Mouse (Mus musculus): ENCODE data around the gene Aicda. TPM values are rescaled to one million over a fixed set of nuclear protein-coding genes. Genes with fewer than 3 reads are reported as not detected.

Aicda gene
- polyA plus RNA-seq (2012; fragmentation: generic; extraction: Trizol): not detected

- no peaks in the 10 kb centered on the region for H3K36me3 ChIP-seq (ENCODE audit: control insufficient read depth, insufficient read depth)
- no peaks in the 10 kb centered on the region for H3K79me2 ChIP-seq (ENCODE audit: control insufficient read depth, insufficient read depth)
- no peaks in the 10 kb centered on the region for H3K27me3 ChIP-seq (ENCODE audit: control insufficient read depth, insufficient read depth, insufficient read length)
- no peak within 1 kb of the TSS for H3K4me3 ChIP-seq
- no peak for TF ChIP-seq USF1 (IDR thresholded peaks at IDR 0.05; ENCODE audit: low read depth)
- TF ChIP-seq E2F4 (IDR thresholded peaks at IDR 0.05; ENCODE audit: insufficient read depth): no peak
- TF ChIP-seq POLR2A (IDR thresholded peaks at IDR 0.05; ENCODE audit: insufficient read length, low read depth): no peak
- no peak for TF ChIP-seq MAX (IDR thresholded peaks at IDR 0.05; ENCODE audit: low read depth)
- no peak within 1 kb of the TSS for H3ac ChIP-seq (ENCODE audit: control insufficient read depth, insufficient read length)
- H3K4me2 ChIP-seq (ENCODE audit: low read depth): no peak within 1 kb of the TSS
Observed at GRCm38 (mm10) chr6:122553606-122554005, at the start of gene Aicda. Aicda (plus strand) TSS chr6:122553801.

- Histone ChIP-seq H3K79me2 (ENCODE audit: control insufficient read depth, insufficient read depth) (no peaks in the 10 kb centered on the region), H3K4me2 (ENCODE audit: low read depth) (no peak overlapping the region), H3K36me3 (ENCODE audit: control insufficient read depth, insufficient read depth) (no peaks in the 10 kb centered on the region), H3ac (ENCODE audit: control insufficient read depth, insufficient read length) (no peak overlapping the region), H3K27me3 (ENCODE audit: control insufficient read depth, insufficient read depth, insufficient read length) (no peaks in the 10 kb centered on the region), H3K4me3 (no peak overlapping the region)
- TF ChIP-seq USF1 (IDR thresholded peaks at IDR 0.05; ENCODE audit: low read depth) (no peak), CEBPB (IDR thresholded peaks at IDR 0.05; ENCODE audit: insufficient read depth, poor library complexity, severe bottlenecking) (no peak), MAX (IDR thresholded peaks at IDR 0.05; ENCODE audit: low read depth) (no peak), MYOG (IDR thresholded peaks at IDR 0.05; ENCODE audit: control insufficient read depth in 1 of 3, insufficient read depth in 1 of 3, insufficient read length in 2 of 3, low read depth in 2 of 3) (no peak), E2F4 (IDR thresholded peaks at IDR 0.05; ENCODE audit: insufficient read depth) (no peak), REST (IDR thresholded peaks at IDR 0.05; ENCODE audit: insufficient read depth, insufficient read length) (no peak), SRF (IDR thresholded peaks at IDR 0.05; ENCODE audit: control insufficient read depth, insufficient read length, low read depth) (no peak), POLR2A (IDR thresholded peaks at IDR 0.05; ENCODE audit: insufficient read length, low read depth) (no peak), TCF3 (IDR thresholded peaks at IDR 0.05; ENCODE audit: insufficient read length, low read depth) (no peak), TCF12 (IDR thresholded peaks at IDR 0.05; ENCODE audit: insufficient read depth, poor library complexity, severe bottlenecking) (no peak), MYOD1 (IDR thresholded peaks at IDR 0.05; ENCODE audit: control insufficient read depth in 1 of 3, insufficient read length in 2 of 3, low read depth in 2 of 3) (no peak), POLR2AphosphoS2 (IDR thresholded peaks at IDR 0.05; ENCODE audit: insufficient read length, low read depth) (no peak)
Observed at GRCm38 (mm10) chr6:122505041-122505440, 48.6 kb upstream of the Aicda start.

- TF ChIP-seq CEBPB (IDR thresholded peaks at IDR 0.05; ENCODE audit: insufficient read depth, poor library complexity, severe bottlenecking) (no peak), POLR2AphosphoS2 (IDR thresholded peaks at IDR 0.05; ENCODE audit: insufficient read length, low read depth) (no peak), REST (IDR thresholded peaks at IDR 0.05; ENCODE audit: insufficient read depth, insufficient read length) (no peak), SRF (IDR thresholded peaks at IDR 0.05; ENCODE audit: control insufficient read depth, insufficient read length, low read depth) (no peak), POLR2A (IDR thresholded peaks at IDR 0.05; ENCODE audit: insufficient read length, low read depth) (no peak), TCF3 (IDR thresholded peaks at IDR 0.05; ENCODE audit: insufficient read length, low read depth) (no peak), MYOG (IDR thresholded peaks at IDR 0.05; ENCODE audit: control insufficient read depth in 1 of 3, insufficient read depth in 1 of 3, insufficient read length in 2 of 3, low read depth in 2 of 3) (no peak), MYOD1 (IDR thresholded peaks at IDR 0.05; ENCODE audit: control insufficient read depth in 1 of 3, insufficient read length in 2 of 3, low read depth in 2 of 3) (no peak), MAX (IDR thresholded peaks at IDR 0.05; ENCODE audit: low read depth) (no peak), TCF12 (IDR thresholded peaks at IDR 0.05; ENCODE audit: insufficient read depth, poor library complexity, severe bottlenecking) (no peak), USF1 (IDR thresholded peaks at IDR 0.05; ENCODE audit: low read depth) (no peak), E2F4 (IDR thresholded peaks at IDR 0.05; ENCODE audit: insufficient read depth) (no peak)
- H3K36me3 ChIP-seq (ENCODE audit: control insufficient read depth, insufficient read depth): no peaks in the 10 kb centered on the region
- no peaks in the 10 kb centered on the region for H3K27me3 ChIP-seq (ENCODE audit: control insufficient read depth, insufficient read depth, insufficient read length)
Observed at GRCm38 (mm10) chr6:122505545-122505944, 48.1 kb upstream of the Aicda start, which contains the start of gene Mfap5. Mfap5 (plus strand) TSS chr6:122505845.

GRCm38 (mm10) chr6:122508494-122508893 is 45.1 kb upstream of the Aicda start:
- Histone ChIP-seq H3K4me3 (no peak overlapping the region), H3ac (ENCODE audit: control insufficient read depth, insufficient read length) (no peak overlapping the region), H3K79me2 (ENCODE audit: control insufficient read depth, insufficient read depth) (no peaks in the 10 kb centered on the region), H3K4me2 (ENCODE audit: low read depth) (no peak overlapping the region), H3K27me3 (ENCODE audit: control insufficient read depth, insufficient read depth, insufficient read length) (no peaks in the 10 kb centered on the region), H3K36me3 (ENCODE audit: control insufficient read depth, insufficient read depth) (no peaks in the 10 kb centered on the region)
- no peak for TF ChIP-seq MYOD1 (IDR thresholded peaks at IDR 0.05; ENCODE audit: control insufficient read depth in 1 of 3, insufficient read length in 2 of 3, low read depth in 2 of 3)
- no peak for TF ChIP-seq SRF (IDR thresholded peaks at IDR 0.05; ENCODE audit: control insufficient read depth, insufficient read length, low read depth)
- no peak for TF ChIP-seq POLR2A (IDR thresholded peaks at IDR 0.05; ENCODE audit: insufficient read length, low read depth)
- TF ChIP-seq TCF3 (IDR thresholded peaks at IDR 0.05; ENCODE audit: insufficient read length, low read depth): no peak
- TF ChIP-seq E2F4 (IDR thresholded peaks at IDR 0.05; ENCODE audit: insufficient read depth): no peak
- no peak for TF ChIP-seq USF1 (IDR thresholded peaks at IDR 0.05; ENCODE audit: low read depth)
- no peak for TF ChIP-seq CEBPB (IDR thresholded peaks at IDR 0.05; ENCODE audit: insufficient read depth, poor library complexity, severe bottlenecking)
- TF ChIP-seq TCF12 (IDR thresholded peaks at IDR 0.05; ENCODE audit: insufficient read depth, poor library complexity, severe bottlenecking): no peak
- no peak for TF ChIP-seq REST (IDR thresholded peaks at IDR 0.05; ENCODE audit: insufficient read depth, insufficient read length)
- no peak for TF ChIP-seq POLR2AphosphoS2 (IDR thresholded peaks at IDR 0.05; ENCODE audit: insufficient read length, low read depth)
- no peak for TF ChIP-seq MYOG (IDR thresholded peaks at IDR 0.05; ENCODE audit: control insufficient read depth in 1 of 3, insufficient read depth in 1 of 3, insufficient read length in 2 of 3, low read depth in 2 of 3)
- TF ChIP-seq MAX (IDR thresholded peaks at IDR 0.05; ENCODE audit: low read depth): no peak

More at GRCm38 (mm10) chr6:122505545-122505944, 48.1 kb upstream of the Aicda start, which contains the start of gene Mfap5:
- no peak within 1 kb of the TSS for H3K4me2 ChIP-seq (ENCODE audit: low read depth)
- no peak within 1 kb of the TSS for H3K4me3 ChIP-seq
- no peak within 1 kb of the TSS for H3ac ChIP-seq (ENCODE audit: control insufficient read depth, insufficient read length)
- H3K79me2 ChIP-seq (ENCODE audit: control insufficient read depth, insufficient read depth): no peaks in the 10 kb centered on the region
